Mouse (Mus musculus) cerebellum, postnatal 36 days (tissue): Measurements from ENCODE around the gene Tctn1.
"Not testable (repeated sequence)": the region's sequence is repeated elsewhere in the genome, so short reads cannot be mapped to it uniquely, and the experiment has no call there.

Experiments
- DNase-seq, 2 experiments: peaks; one replicate each; pipeline ENCODE4 v3.0.0; 2021 to 2022; ENCODE audit warnings: mixed read lengths in 2 of 2

The Tctn1 gene

GRCm38 (mm10) chr5:122218109-122218905 is 46.0 kb downstream of the Tctn1 start:
- no peak for DNase-seq

GRCm38 (mm10) chr5:122217636-122218035 is 46.6 kb downstream of the Tctn1 start:
- no peak for DNase-seq

DNA sequence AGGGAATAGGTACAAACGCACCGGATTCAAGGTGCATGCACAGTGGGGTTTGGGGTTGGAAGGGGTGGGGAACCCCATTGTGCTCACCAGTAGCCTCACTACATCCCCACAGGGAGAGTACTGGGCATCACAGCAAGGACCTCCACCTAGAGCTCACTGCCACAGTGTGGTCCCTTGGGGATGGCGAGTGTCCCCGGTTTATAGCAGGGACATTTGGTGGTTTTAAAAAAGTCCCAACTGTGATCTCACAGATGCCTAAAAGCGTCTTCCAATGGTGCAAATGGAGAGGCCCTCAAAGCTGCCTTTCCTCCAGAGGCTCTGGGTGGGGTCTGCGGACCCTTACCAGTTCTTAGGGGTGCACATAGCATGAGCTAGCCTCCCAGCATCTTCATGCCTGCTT is 50.4 kb downstream of the Tctn1 start:
- no peak for DNase-seq

DNA sequence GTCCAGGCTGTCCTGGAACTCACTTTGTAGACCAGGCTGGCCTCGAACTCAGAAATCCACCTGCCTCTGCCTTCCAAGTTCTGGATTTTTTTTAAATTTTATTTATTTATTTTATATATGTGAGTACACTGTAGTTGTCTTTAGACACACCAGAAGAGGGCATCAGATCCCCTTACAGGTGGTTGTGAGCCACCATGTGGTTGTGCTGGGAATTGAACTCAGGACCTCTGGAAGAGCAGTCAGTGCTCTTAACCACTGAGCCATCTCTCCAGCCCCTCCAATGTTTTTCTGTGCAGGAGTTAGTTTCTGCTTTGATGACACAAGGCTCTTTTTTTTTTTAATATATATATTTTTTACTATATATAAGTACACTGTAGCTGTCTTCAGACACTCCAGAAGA is 51.4 kb downstream of the Tctn1 start:
- DNase-seq = not testable (repeated sequence)

DNA sequence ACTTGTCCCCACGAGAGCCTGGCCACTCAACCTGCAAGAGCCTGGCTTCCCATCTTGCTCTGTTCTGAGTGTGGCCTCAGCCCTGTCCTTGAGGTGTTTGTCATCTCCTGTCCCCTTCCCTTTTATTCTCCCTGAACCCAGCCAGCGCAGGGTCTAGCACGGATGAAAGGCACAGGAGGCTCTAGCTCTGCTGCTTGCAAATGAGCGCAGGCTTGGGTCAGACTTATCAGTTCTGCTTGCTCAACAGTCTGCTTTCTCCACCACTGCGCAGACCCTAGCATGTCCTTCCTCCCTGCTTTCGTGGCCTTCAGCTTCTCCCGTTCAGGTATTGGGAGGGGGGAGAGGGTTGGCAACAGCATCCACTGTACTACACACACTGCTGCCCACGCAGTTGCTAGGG is 52.1 kb downstream of the Tctn1 start:
- DNase-seq = no peak

- no peak for DNase-seq
Measured at GRCm38 (mm10) chr5:122210890-122211289, 53.4 kb downstream of the Tctn1 start.

GRCm38 (mm10) chr5:122209591-122210368 is 54.5 kb downstream of the Tctn1 start:
- DNase-seq = no peak

DNA sequence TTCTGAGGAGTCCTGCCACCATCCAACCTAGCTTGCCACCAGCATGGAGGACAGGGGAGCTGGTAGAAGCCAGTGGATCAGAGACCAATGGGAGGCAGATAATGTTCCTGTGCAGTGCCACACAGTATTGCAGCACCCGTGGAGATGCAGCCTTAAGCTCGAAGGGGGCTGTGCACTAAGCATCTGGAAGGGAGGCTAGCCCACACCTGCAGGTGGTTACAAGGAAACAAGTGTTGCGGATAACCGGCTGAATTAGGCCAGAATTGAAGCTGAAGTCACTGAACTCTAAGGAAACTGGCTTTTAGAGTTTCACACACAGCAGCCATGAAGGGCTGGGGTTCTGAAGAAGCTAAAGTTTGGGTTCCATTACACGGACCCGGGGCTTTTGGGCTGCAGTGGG is 55.4 kb downstream of the Tctn1 start:
- no peak for DNase-seq

DNA sequence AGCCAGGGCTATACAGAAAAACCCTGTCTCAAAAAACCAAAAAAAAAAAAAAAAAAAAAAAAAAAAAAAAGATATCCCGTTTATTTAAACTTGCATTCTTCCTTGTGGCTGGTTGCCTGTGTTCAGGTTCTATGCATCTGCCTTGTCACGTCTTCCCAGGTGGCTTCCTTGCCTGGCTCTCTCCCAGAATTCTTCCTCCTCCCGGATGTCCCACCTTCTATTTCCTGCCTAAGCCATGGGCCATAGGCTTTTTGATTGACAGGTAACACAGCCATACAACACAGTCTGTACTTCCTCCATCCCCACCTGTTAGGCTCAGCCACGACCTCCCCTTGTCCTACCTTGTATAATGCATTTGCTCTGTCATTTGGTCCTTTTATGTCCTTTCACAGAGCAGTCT is 57.8 kb downstream of the Tctn1 start, which contains the start of gene Hvcn1:
Hvcn1 (plus strand) TSS at position 330 of the 400 bp plus-strand sequence.
- DNase-seq = no peak

DNA sequence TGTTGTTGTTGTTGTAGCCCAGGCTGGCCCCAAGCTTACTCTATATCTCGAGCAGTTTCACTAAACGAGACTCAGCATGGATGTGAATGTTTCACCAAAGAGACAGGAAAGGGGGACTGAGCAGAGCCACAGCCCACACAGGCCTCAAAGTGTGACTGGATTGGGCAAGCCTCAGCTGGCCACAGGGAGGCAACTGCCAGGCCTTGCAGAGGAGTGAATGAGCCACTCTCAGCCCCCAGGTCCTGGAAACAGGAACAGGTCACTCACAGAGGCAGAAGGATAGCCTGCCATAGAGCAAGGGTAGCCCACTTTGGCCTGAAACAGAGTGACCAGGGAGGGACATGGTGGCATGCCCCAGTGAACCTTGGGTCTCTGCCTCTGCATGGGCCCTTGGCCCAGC is 60.1 kb downstream of the Tctn1 start:
- no peak for DNase-seq

DNA sequence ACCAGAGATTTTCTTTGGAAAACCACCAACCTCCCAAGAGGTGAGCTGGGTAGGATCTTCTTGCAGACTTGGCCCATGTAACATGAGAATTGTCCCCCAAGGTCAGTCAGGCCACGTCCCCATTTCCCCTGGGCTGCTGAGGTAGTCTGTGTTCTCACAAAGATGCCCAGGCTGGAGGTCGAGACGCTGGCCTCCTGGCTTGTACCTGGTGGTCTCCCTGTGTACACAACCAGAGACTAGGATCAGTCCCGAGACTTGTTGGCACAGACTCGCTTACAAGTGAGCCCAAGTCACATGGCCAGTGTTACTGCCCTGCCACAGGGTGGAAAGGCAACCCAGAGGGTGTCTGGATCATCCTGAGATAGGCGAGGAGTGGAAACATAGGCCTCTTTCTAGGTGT is 62.4 kb downstream of the Tctn1 start:
- no peak for DNase-seq

- DNase-seq = no peak
Measured at GRCm38 (mm10) chr5:122200872-122201271, 63.4 kb downstream of the Tctn1 start.

DNA sequence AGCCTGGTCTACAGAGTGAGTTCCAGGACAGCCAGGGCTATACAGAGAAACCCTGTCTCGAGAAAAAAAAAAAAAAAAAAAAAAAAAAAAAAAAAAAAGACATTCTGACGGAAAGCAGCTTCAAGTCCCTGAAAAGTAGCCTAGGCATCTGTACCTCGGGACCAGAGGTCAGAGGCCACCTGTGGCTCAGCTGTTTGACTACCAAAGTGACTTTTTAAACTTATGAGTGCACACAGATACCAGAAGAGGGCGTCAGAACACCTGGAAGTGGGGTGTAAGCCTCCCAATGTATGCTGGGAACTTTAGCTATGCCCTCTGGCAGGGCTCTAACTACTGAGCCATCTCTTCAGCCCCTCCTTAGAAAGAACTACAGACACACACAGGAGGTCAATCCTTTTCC is 71.9 kb downstream of the Tctn1 start:
- no peak for DNase-seq

DNA sequence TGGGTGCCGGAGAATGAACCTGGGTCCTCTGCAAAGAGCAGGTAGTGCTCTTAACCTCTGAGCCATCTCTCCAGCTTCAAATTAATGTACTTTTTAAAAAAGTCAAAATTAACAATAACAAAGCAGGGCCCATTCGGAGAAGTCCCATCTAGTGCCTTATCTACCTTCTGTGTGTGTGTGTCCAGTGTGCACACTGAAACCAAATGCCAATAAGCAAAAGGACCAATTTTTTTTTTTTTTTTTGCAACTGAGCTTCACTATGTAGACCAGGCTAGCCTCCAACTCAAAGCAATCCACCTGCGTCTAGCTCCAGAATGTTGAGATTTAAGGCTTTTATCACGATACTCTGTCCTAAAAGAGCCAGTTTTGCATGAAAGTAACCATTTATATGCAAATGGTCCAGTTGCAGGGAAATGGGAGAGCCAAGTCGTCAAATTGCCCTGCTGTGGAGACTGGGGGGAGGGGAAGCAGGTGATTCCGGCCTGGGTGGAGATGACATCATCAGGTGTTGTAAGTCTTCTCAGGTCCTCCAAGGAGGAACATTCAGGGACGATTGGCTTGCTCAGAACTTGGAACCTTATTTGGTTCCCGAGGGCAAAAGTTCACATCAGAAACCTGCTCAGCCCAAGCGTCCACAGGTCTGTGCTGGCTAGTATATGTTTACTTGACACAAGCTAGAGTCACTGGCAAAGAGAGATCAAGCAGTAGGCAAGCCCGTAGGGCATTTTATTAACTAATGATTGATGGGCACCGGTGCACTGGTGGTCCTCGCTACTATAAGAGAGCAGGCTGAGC is 72.8 kb downstream of the Tctn1 start:
- no peak for DNase-seq

GRCm38 (mm10) chr5:122190465-122190864 is 73.8 kb downstream of the Tctn1 start:
- DNase-seq = no peak

DNA sequence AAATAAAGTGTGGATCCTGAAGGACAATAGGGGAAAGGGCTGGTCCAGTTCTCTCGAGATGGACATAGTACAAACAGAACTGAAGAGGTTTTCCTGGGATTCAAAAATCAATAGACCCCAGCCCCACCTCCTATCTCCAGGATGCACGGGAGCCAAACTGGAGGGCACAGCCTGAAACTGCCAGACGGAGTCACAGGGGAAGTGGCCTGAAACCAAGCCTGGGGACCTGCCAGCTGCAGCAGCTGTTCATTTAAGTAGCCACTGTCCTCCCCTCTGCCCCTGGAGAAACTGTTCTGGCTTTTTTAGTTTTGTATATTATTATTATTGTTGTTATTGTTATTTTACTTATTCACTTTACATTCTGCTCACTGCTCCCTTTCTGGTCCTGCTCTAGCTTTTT is 75.1 kb downstream of the Tctn1 start:
- no peak for DNase-seq
